Mouse (Mus musculus) lung, adult 18-20 months (tissue): ENCODE measurements around the gene Klhl3.
A peak's percentile ranks its signal among the peaks of the same experiment; 100 is the strongest.
"Not testable (repeated sequence)": the region's sequence is repeated elsewhere in the genome, so short reads cannot be mapped to it uniquely, and the experiment has no call there.

Source experiments
- DNase-seq, 2 experiments: peaks; one replicate each; pipeline ENCODE4 v3.0.0; 2022; ENCODE audit warnings: mixed read lengths in 2 of 2

The Klhl3 gene

DNA sequence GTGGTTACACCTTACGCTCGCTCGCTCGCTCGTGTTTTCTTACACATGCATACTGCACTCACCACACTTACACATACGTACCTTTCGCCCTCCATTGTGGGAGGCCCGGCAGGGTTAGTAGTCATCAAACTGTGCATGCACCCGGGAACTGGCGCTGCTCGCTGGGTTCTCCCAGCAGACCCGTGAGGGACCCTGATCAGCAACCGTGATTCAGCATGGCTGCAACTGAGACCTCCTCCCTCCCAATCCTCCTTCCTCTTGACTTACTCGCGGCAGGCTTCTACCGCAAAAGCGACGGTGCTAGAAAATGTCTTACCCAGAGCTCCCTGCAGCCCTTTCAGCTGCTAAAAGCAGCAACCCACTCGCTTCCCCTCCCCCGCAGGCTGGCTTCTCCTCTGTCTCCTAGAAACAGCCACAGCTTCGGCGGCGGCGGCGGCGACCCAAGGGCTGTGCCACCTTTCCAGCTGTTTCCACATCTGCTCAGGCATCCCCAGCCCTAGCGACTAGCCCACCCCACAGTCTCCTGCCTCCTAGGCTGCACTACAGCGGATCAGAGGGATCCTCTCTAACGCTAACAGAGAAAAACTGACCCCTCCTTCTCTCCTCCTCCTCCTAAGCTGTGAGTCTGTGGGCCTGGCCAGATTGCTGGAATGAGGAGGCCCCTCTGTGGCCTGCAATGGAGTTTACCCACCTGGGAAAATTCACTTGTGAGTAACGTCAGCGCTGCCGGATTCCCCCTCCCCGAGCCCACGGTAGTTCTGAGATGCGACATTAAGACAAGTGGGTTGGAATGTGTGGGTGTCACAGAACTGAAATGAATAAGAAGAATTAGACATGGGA, at the start of gene Klhl3:
Klhl3 (minus strand) TSS at position 532 of the 840 bp plus-strand sequence.
- peak; percentile 49 to 63 for DNase-seq

- no peak for DNase-seq
Measured at GRCm38 (mm10) chr13:58160761-58161160, 47.4 kb upstream of the Klhl3 start.

- peak; percentile 84 to 88 for DNase-seq
Measured at GRCm38 (mm10) chr13:58158099-58158912, 44.9 kb upstream of the Klhl3 start.

DNA sequence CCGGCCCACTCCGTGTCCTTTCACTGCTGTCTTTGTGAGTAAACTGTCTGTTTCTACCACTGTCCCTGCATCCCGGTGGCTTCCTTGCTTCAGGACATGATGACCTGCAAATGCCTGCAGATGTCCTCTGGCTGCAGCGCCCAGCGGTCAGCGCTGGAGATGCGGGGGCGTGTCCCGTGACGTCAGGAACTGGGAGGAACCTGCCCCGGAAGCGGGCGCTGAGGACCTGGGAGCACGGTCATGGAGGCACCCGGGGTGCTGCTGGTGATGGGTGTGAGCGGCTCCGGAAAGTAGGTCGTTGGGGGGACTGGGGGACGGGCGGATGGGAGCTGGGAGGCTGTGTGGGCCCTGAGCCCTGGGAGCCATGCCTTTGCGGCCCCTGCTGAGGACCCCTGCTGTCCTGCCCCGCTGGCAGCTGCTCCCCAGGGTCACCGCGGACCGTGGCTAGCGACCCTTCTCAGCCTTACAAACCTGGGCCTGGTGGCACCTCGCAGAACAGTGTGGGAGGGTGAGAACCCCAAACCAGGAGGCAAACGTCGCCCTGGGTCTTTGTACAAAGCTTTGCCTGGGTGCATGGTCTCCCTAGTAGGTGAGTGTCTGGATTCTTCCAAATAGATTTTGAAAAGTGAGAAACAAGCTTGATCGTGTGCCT, 44.2 kb upstream of the Klhl3 start, which contains the start of gene Idnk:
Idnk (plus strand) TSS at position 203 of the 652 bp plus-strand sequence.
- DNase-seq, result peak; percentile 89 to 93

GRCm38 (mm10) chr13:58157036-58157435, 43.6 kb upstream of the Klhl3 start:
- no peak for DNase-seq

- no peak for DNase-seq
Measured at GRCm38 (mm10) chr13:58156031-58156430, 42.6 kb upstream of the Klhl3 start.

GRCm38 (mm10) chr13:58150442-58150841, 37.0 kb upstream of the Klhl3 start:
- no peak for DNase-seq

DNA sequence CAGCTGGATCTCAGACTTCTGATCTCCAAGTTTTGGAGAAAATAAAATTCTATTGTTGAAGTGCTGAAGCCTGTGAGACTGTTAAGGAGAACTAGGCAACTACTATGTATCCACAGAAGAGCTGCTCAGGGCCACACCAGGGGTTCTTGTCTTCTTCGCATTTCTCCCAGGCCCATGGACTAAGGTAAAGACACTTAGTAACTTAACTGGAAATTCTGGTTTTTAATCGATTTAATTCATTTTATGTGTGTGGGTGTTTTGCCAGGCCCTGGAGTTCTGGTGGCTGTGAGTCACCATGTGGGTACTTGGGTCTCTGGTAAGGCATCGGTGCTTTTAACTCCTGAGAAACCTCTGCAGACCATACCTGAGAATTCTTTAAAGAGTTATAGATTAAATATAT, 36.2 kb upstream of the Klhl3 start:
- no peak for DNase-seq

- peak; percentile 31 to 47 for DNase-seq
Measured at GRCm38 (mm10) chr13:58149033-58149558, 35.7 kb upstream of the Klhl3 start.

GRCm38 (mm10) chr13:58148256-58148831, 35.0 kb upstream of the Klhl3 start:
- no peak for DNase-seq

GRCm38 (mm10) chr13:58147760-58148159, 34.4 kb upstream of the Klhl3 start:
- DNase-seq, result no peak

DNA sequence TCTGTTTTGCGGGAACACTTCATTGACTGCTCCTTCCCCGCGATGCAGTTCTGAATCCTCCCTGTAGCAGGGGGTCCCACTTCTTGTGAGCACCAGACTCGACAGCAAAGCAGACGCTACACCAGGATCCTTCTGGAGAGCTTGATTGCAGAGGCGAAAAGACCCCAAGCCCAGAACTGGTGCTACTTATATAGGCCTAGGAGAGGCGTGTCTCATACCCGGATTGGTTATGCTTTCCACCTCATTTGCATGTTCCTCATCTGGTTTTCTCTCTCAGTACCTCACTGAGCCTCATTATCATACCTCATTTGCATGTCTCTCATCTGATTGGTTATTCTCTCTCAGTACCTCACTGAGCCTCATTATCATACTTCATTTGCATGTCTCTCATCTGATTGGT, 33.2 kb upstream of the Klhl3 start:
- DNase-seq, result not testable (repeated sequence)

GRCm38 (mm10) chr13:58131692-58132091, 18.3 kb upstream of the Klhl3 start:
- DNase-seq, result no peak

GRCm38 (mm10) chr13:58129687-58130246, 16.4 kb upstream of the Klhl3 start:
- DNase-seq, result no peak

DNA sequence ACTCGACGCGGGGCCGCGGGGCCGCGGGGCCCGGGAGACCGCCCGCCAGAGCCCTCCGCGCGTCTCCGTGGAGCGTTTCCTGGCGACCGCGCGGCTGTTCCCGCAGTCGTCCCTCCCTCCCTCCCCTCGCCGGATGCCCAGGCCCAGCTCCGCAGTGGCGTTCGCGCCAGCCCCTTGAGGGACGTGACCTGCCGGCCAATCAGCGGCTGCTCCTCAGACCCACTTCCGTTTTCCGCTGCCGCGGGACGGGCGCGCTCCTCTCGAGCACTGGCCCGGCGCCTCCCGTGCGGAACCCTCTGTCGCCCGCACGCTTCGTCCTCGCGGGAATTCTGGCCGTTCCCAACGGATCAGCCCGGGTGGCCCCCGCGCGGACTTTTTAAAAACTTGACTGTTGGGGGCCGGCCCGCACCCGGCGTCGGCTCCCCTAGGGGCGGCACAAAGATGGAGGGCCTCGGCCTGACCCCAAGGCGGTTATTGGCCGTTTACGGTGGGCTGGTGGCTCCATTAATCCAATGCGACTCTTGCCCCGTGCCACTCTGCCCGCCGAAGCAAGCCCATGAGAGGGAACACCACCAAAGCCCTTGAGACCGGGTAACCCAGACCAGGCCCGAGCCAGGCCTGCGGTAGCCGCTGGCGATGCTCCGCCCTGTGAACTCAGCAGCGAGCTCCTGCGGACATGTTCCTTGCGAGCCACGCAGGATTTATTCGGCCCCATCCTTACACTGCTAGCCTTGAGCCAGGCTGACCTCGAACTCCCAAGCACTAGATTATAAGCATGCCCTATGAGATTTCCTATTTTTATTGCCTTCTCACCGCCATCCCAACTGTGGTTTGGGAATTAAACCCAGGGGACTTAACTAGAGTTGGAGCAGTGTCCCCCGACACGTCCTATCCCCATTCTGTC, 15.6 kb upstream of the Klhl3 start:
- DNase-seq, result peak; percentile 97

DNA sequence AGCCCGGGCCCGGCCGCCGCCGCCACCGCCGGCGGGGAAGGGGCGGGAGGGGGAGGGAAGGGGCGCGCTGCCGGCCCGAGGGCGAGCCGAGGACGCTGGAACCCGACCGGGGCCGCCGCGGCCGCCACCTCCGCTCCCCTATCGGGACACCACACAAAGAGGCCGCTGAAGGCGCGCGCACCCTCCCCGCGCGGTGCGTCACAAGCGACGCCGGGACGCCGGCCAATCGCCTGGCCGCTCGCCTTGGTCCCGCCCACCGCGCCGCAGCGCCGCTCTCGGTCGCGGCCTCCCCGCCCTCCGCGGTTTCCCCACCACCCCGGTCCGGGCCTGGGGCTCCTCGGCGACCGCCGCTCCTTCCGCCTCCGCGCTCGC, 15.0 kb upstream of the Klhl3 start, which contains the start of gene Hnrnpa0:
Hnrnpa0 (minus strand) TSS at position 161 of the 372 bp plus-strand sequence.
- DNase-seq, result peak; percentile 92 to 94

- DNase-seq, result peak; percentile 41 to 61
Measured at GRCm38 (mm10) chr13:58127766-58128361, 14.5 kb upstream of the Klhl3 start.

DNA sequence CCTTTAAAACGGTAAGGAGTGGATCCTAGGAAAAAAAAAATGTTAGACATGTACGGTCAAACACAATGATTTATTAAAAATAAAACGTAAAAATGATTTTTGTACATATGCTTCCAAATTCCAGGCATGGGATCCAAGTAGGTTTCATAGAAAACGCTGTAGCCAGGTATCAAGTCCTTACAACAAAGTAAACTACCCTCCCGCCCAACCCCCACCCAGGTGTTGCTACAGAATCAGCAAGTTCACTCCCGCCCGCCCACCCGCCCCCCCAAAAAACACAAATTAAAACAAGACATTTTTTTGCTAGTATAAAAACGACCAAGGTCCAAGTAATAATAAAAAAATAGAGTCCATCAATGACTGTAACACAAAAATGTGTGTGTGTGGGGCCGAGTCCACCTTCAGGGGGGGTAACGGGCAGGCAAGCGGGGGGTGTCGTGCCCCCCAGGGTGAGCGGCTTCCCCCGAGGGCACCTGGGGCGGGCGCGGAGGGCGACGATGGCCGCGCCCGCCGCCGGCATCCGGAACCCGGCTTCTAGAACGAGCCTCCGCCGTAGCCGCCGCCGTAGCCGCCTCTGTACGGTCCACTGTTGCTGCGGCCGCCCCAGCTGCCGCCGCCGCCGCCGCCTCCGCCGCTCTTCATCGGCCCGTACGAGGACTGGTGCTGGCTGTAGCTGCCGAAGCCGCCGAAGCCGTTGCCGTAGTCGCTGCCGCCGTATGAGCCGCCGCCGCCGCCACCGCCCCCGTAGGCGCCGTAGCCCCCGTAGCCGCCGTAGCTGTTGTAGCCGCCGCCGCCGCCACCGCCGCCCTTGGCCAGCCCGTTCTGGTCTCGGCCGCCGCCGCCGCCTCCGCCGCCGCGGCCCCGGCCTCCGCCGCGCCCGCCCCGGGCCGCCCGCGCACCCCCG, 13.7 kb upstream of the Klhl3 start:
- DNase-seq, result no peak

- DNase-seq, result peak; percentile 43 to 69
Measured at GRCm38 (mm10) chr13:58126126-58126525, 12.7 kb upstream of the Klhl3 start.
